Mouse (Mus musculus) bone marrow macrophage, adult 2 months (primary cell): ENCODE data around the gene a.
"Not testable (repeated sequence)": the region's sequence is repeated elsewhere in the genome, so short reads cannot be mapped to it uniquely, and the experiment has no call there.

ENCODE experiments used
- CTCF ChIP-seq: IDR thresholded peaks from 2 replicates; pipeline ENCODE4 v1.5.1; 2012; ENCODE audit warnings: low read depth, mild to moderate bottlenecking, low read length, moderate library complexity
- POLR2A ChIP-seq: IDR thresholded peaks from 2 replicates; pipeline ENCODE4 v1.6.1; 2012; ENCODE audit warnings: mild to moderate bottlenecking, low read depth, low read length, borderline replicate concordance

DNA sequence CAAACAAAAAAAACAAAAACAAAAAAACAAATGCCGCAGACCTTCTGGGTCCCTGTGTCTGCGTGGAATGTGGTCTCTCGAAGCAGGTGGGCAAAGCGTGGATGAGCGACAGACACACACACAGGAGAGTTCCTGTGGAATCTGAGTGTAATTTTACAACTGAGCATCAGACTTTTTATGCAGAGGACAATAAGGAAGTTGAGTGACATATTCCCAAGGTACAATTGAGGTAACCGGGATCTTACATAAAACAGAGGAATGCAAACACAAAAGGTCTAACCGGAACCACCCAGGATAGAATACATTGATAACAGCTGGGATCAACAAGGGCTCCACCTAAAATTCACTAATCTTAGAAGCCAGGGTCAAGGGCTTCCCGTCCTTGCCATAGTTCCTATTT is 107.8 kb downstream of the a start:
- not testable (repeated sequence) for TF ChIP-seq CTCF, POLR2A
